Mouse (Mus musculus) embryonic facial prominence, embryonic 13.5 days (tissue): ENCODE measurements around the gene Fscn3. TPM values are rescaled to one million over a fixed set of nuclear protein-coding genes. Genes with fewer than 3 reads are reported as not detected.

Source experiments
- ATAC-seq: fragments of 200-750 bp; cut with Nextera tagmentation; 2 replicates; pipeline ENCODE4 v1.8.0; 2017; ENCODE audit warnings: low read depth; ENCODE audit not compliant: insufficient number of reproducible peaks, insufficient read depth, low FRiP score, low TSS enrichment
- H3K27ac ChIP-seq: fragments of 300-500 bp; sonication (generic); 2 replicates; pipeline ENCODE4 v1.5.1; 2015; ENCODE audit warnings: moderate library complexity, mild to moderate bottlenecking, inconsistent platforms
- H3K27me3 ChIP-seq: fragments of 300-500 bp; sonication (generic); 2 replicates; pipeline ENCODE4 v1.6.1; 2015; ENCODE audit warnings: mild to moderate bottlenecking, inconsistent platforms
- H3K36me3 ChIP-seq: fragments of 300-500 bp; sonication (generic); 2 replicates; pipeline ENCODE4 v1.6.1; 2015; ENCODE audit warnings: mild to moderate bottlenecking, inconsistent platforms
- H3K4me1 ChIP-seq: fragments of 300-500 bp; sonication (generic); 2 replicates; pipeline ENCODE4 v1.6.1; 2015; ENCODE audit warnings: inconsistent platforms
- H3K4me2 ChIP-seq: fragments of 300-500 bp; sonication (generic); 2 replicates; pipeline ENCODE4 v1.6.1; 2015; ENCODE audit warnings: moderate library complexity, mild to moderate bottlenecking, inconsistent platforms
- H3K4me3 ChIP-seq: fragments of 300-500 bp; sonication (generic); 2 replicates; pipeline ENCODE4 v1.5.1; 2015; ENCODE audit warnings: mild to moderate bottlenecking, inconsistent platforms
- H3K9ac ChIP-seq: fragments of 300-500 bp; sonication (generic); 2 replicates; pipeline ENCODE4 v1.6.1; 2015; ENCODE audit warnings: mild to moderate bottlenecking, inconsistent platforms
- H3K9me3 ChIP-seq: fragments of 300-500 bp; sonication (generic); 2 replicates; pipeline ENCODE4 v1.6.1; 2016; ENCODE audit warnings: inconsistent platforms
- WGBS: fragments of 180-500 bp; shearing (Covaris S2); methylation state at CpG from one replicate; pipeline ENCODE4 v1.1.7; 2015; ENCODE audit warnings: mixed read lengths; 5-methylcytosine and 5-hydroxymethylcytosine counted together
- polyA plus RNA-seq: library from polyadenylated mRNA; unstranded; fragments of >200 nt; fragmentation: Nextera tagmentation; extraction: Ambion mirVana; gene quantifications from 2 replicates; pipeline ENCODE4 v1.2.1, GENCODE M21; 2015

Gene Fscn3
- polyA plus RNA-seq, 1 experiment from 2014 or later = not detected

- Histone ChIP-seq H3K4me3 (no peak overlapping the region), H3K36me3 (peaks cover 21% of the 10 kb centered on the region), H3K27me3 (no peaks in the 10 kb centered on the region), H3K4me2 (no peak overlapping the region), H3K4me1 (peaks cover 16% of the 10 kb centered on the region), H3K9me3 (no peaks in the 10 kb centered on the region), H3K27ac (no peak overlapping the region), H3K9ac (no peak overlapping the region)
- ATAC-seq = no peak
- WGBS = 89% methylated on average over 11 of the region's 11 CpGs
Observed at GRCm38 (mm10) chr6:28429870-28430269, 2.3 kb downstream of the Fscn3 start.

DNA sequence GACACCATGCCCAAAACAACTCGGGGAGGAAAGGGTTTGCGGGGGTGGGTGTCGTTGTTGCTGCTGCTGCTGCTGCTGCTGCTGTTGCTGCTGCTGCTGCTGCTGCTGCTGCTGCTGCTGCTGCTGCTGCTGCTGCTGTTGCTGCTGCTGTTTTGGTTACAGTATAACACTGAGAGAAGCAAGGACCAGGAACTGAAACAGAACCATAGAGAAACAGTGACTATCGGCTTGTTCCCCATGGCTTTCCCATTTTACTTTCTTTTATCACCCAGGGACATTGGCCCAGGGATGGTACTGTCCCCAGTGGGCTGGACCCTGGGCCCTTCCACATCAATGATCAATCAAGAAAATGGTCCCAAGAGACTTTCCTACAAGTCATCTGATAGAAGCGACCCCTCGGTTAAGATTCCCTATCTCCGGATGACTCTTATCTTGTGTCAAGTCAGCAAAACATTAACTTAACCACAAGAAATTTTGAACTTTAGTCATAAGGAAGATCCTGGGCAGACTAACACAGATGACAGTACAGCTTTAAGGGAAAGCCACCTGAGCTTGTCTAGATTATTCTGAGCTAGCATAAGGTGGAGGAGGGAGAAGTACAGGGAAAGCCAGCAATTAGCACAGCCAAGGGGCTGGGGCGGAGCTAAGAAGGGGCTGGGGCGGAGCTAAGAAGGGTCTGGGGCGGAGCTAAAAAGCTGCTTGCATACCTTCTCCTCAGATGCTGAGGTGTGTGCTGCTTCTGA, 3.4 kb downstream of the Fscn3 start:
- Histone ChIP-seq H3K4me1 (peaks cover 7% of the 10 kb centered on the region), H3K9me3 (no peaks in the 10 kb centered on the region), H3K4me2 (no peak overlapping the region), H3K9ac (no peak overlapping the region), H3K4me3 (no peak overlapping the region), H3K27me3 (no peaks in the 10 kb centered on the region), H3K27ac (no peak overlapping the region), H3K36me3 (peaks cover 15% of the 10 kb centered on the region)
- ATAC-seq = no peak
- WGBS = 75% methylated on average over 10 of the region's 10 CpGs

DNA sequence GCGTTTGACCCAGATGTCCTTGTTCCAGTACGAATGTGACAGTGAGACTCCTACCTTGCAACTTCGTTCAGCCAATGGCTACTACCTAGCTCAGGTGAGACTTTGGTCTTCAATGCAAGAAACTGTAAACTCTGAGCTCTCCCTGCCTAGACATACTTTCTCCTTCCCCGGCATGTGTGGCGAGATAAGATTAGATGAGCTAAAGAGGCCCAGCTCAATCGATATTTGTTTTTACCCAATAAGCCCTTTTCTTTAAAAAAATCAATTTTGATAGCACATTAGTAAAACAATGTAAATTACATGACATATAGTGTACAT, 3.9 kb downstream of the Fscn3 start:
- H3K4me3 ChIP-seq = no peak overlapping the region
- no peak overlapping the region for H3K9ac ChIP-seq
- 80% methylated on average over 6 of the region's 6 CpGs for WGBS
- H3K27me3 ChIP-seq = no peaks in the 10 kb centered on the region
- 0 out of 2 replicates have a peak, but pooled peaks cover 3% of the 10 kb centered on the region for H3K4me1 ChIP-seq
- H3K4me2 ChIP-seq = no peak overlapping the region
- ATAC-seq = no peak
- H3K36me3 ChIP-seq = peaks cover 10% of the 10 kb centered on the region
- no peaks in the 10 kb centered on the region for H3K9me3 ChIP-seq
- no peak overlapping the region for H3K27ac ChIP-seq

- no peaks in the 10 kb centered on the region for H3K36me3 ChIP-seq
- peaks cover 46% of the 10 kb centered on the region for H3K27me3 ChIP-seq
- no peaks in the 10 kb centered on the region for H3K9me3 ChIP-seq
- peaks cover 6% of the 10 kb centered on the region for H3K4me1 ChIP-seq
- 79% methylated on average over 7 of the region's 7 CpGs for WGBS
- no peak overlapping the region for H3K9ac ChIP-seq
- no peak overlapping the region for H3K4me3 ChIP-seq
- no peak for ATAC-seq
- H3K4me2 ChIP-seq = no peak overlapping the region
- H3K27ac ChIP-seq = no peak overlapping the region
Observed at GRCm38 (mm10) chr6:28447937-28448336, 20.3 kb downstream of the Fscn3 start.

GRCm38 (mm10) chr6:28449253-28449652, 21.7 kb downstream of the Fscn3 start, which contains the start of gene Pax4:
Pax4 (minus strand) TSS chr6:28449353.
- Histone ChIP-seq H3K9ac (no peak within 1 kb of the TSS), H3K27ac (no peak within 1 kb of the TSS), H3K9me3 (no peaks in the 10 kb centered on the region), H3K4me2 (no peak within 1 kb of the TSS), H3K27me3 (peaks cover 54% of the 10 kb centered on the region), H3K4me3 (no peak within 1 kb of the TSS), H3K36me3 (no peaks in the 10 kb centered on the region), H3K4me1 (peaks cover 6% of the 10 kb centered on the region)
- no peak for ATAC-seq
- WGBS = 70% methylated on average over 2 of the region's 2 CpGs

DNA sequence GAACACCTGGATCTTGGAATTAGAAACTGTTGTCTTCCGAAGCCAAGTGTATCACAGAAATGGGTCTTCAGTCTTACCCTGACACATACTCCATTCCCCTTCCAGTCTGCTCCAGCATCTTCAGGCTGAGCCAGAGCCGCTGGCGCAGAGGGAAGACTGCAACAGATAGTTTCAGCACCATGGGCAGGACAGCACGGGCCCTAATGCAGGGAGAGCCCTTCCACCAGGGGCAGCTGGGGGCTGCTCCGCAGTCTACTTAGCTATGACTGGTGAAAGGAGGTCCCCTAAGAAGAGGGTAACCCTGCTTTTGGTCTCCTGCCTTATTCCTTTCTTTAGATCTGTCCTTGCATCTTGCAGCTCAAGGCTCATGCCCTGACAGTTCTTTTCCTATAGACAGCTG, 22.9 kb downstream of the Fscn3 start:
- Histone ChIP-seq H3K4me1 (peaks cover 6% of the 10 kb centered on the region), H3K36me3 (no peaks in the 10 kb centered on the region), H3K4me2 (no peak overlapping the region), H3K27ac (no peak overlapping the region), H3K4me3 (no peak overlapping the region), H3K27me3 (peaks cover 56% of the 10 kb centered on the region), H3K9me3 (no peaks in the 10 kb centered on the region), H3K9ac (no peak overlapping the region)
- 15% methylated on average over 5 of the region's 5 CpGs for WGBS
- ATAC-seq = no peak

DNA sequence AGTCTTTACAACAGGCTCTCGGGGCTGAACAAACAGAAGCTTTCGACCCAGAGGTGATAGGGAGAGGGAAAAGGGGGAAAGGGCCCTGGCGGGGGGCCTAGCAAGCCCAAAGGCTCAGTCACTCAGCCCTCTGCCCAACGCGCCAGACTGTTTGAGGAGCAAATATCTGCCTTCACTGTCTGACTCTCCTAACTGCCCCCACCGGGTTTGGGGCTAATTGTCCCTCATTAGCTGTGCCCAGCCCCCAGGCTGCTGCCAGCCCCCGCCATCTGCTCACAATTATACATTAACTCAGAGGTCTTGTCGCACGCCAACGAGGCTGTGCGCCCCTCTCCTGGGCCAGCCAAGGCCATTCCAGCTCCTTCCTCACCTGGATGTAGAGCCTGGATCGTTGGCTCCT, 23.4 kb downstream of the Fscn3 start:
- no peak overlapping the region for H3K4me3 ChIP-seq
- H3K4me2 ChIP-seq = no peak overlapping the region
- no peaks in the 10 kb centered on the region for H3K9me3 ChIP-seq
- ATAC-seq = no peak
- no peak overlapping the region for H3K27ac ChIP-seq
- peaks cover 6% of the 10 kb centered on the region for H3K4me1 ChIP-seq
- peaks cover 56% of the 10 kb centered on the region for H3K27me3 ChIP-seq
- H3K36me3 ChIP-seq = no peaks in the 10 kb centered on the region
- H3K9ac ChIP-seq = no peak overlapping the region
- 2% methylated on average over 12 of the region's 12 CpGs for WGBS

DNA sequence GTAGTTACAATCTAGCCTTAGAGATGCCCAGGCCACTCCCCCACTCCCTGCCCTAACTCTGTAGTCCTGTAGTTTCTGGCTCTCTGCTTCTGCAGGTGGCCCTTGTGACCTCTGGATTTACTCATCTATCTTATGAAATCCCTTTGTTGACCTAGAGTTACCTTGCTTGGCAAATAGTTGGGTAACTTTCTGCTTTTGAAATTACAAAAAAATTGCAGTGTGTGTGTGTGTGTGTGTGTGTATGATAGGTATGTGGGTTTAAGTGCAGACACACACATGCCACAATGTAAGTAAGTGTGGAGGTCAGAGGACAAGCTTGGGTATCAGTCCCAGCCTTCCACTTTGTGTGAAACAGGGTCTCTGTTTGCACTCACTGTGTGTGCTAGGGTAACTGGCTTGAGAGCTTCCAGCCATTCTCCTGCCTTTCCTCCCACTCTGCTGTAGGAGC, 31.7 kb downstream of the Fscn3 start:
- no peak for ATAC-seq
- no peak overlapping the region for H3K27ac ChIP-seq
- H3K36me3 ChIP-seq = no peaks in the 10 kb centered on the region

GRCm38 (mm10) chr6:28460534-28460933, 32.9 kb downstream of the Fscn3 start:
- H3K4me2 ChIP-seq = no peak overlapping the region
- ATAC-seq = no peak
- 10% methylated on average over 5 of the region's 5 CpGs for whole genome bisulfite sequencing
- H3K4me3 ChIP-seq = no peak overlapping the region
- no peaks in the 10 kb centered on the region for H3K36me3 ChIP-seq
- H3K9ac ChIP-seq = no peak overlapping the region
- H3K27ac ChIP-seq = no peak overlapping the region
- no peaks in the 10 kb centered on the region for H3K27me3 ChIP-seq
- H3K9me3 ChIP-seq = no peaks in the 10 kb centered on the region
- H3K4me1 ChIP-seq = no peaks in the 10 kb centered on the region

More for the DNA sequence above, 31.7 kb downstream of the Fscn3 start:
- Histone ChIP-seq H3K4me1 (no peaks in the 10 kb centered on the region), H3K4me2 (no peak overlapping the region), H3K9me3 (no peaks in the 10 kb centered on the region), H3K27me3 (peaks cover 2% of the 10 kb centered on the region; the same call in 1 of the 2 replicates), H3K9ac (no peak overlapping the region), H3K4me3 (no peak overlapping the region)

- H3K36me3 ChIP-seq = no peaks in the 10 kb centered on the region
- H3K27me3 ChIP-seq = no peaks in the 10 kb centered on the region
- no peak for ATAC-seq
- 62% methylated on average over 6 of the region's 6 CpGs for WGBS
- no peaks in the 10 kb centered on the region for H3K9me3 ChIP-seq
- H3K9ac ChIP-seq = no peak overlapping the region
- H3K4me1 ChIP-seq = no peaks in the 10 kb centered on the region
- H3K4me2 ChIP-seq = no peak overlapping the region
- no peak overlapping the region for H3K27ac ChIP-seq
- H3K4me3 ChIP-seq = no peak overlapping the region
Observed at GRCm38 (mm10) chr6:28464630-28465029, 37.0 kb downstream of the Fscn3 start.

GRCm38 (mm10) chr6:28470017-28470602, 42.5 kb downstream of the Fscn3 start:
- no peak overlapping the region for H3K4me2 ChIP-seq
- H3K9me3 ChIP-seq = no peaks in the 10 kb centered on the region
- H3K9ac ChIP-seq = no peak overlapping the region
- H3K4me1 ChIP-seq = no peaks in the 10 kb centered on the region
- no peak for ATAC-seq
- 47% methylated on average over 4 of the region's 4 CpGs for WGBS
- no peak overlapping the region for H3K4me3 ChIP-seq
- no peaks in the 10 kb centered on the region for H3K27me3 ChIP-seq
- no peaks in the 10 kb centered on the region for H3K36me3 ChIP-seq
- no peak overlapping the region for H3K27ac ChIP-seq

DNA sequence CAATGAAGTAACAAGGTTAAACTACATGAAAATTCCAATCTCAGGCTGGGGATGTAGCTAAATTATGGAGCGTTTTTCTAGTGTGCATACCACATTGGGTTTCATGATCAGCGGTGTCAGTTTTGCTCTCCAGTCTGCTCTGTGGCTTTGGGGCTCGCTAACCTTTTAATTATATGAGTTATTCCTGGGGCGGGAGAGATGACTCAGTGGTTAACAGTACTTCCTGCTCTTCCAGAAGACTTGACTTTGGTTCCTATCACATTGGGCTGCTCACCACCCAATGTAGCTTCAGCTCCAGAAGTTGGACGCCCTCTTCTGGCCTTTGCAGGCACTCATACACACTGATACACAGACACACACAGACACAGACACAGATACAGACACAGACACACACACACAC, 43.0 kb downstream of the Fscn3 start:
- no peak overlapping the region for H3K27ac ChIP-seq
- H3K4me2 ChIP-seq = no peak overlapping the region
- H3K27me3 ChIP-seq = no peaks in the 10 kb centered on the region
- ATAC-seq = no peak
- H3K9ac ChIP-seq = no peak overlapping the region
- WGBS = 65% methylated on average over 5 of the region's 5 CpGs
- H3K36me3 ChIP-seq = no peaks in the 10 kb centered on the region
- H3K4me1 ChIP-seq = no peaks in the 10 kb centered on the region
- H3K9me3 ChIP-seq = no peaks in the 10 kb centered on the region
- H3K4me3 ChIP-seq = no peak overlapping the region
